Comparison of ENCODE assay signal across 12 mouse cellular contexts in genomic region chr9:102758851-102759250, GRCm38 (mm10). TPM values are rescaled to one million over a fixed set of nuclear protein-coding genes. Genes with fewer than 3 reads are reported as not detected.
DNase-seq lines count a peak whose midpoint lies in the region; ATAC-seq and TF ChIP-seq lines count a peak whose summit lies in the region.
"Had no signal": no experiment of that assay in that cellular context is flagged by ENCODE, and none has a peak within 500 bp of the region (broad histone marks: within the 10 kb centered on the region; RNA-seq: fewer than 3 reads in every experiment).

No protein-coding gene starts in this region.

- ATAC-seq in hindbrain, embryonic 12.5 days (ENCODE audit: low FRiP score) = no peak
- ATAC-seq in hindbrain, postnatal 0 days = no peak
- ATAC-seq in midbrain, embryonic 11.5 days (ENCODE audit: low FRiP score) = no peak
- ATAC-seq in midbrain, embryonic 14.5 days (ENCODE audit: low FRiP score, low TSS enrichment) = no peak
- no peak for ATAC-seq in stomach, embryonic 15.5 days (ENCODE audit: insufficient read depth, low FRiP score, low read depth)

- no peaks in the 10 kb centered on the region for H3K27me3 ChIP-seq in hindbrain, embryonic 12.5 days
- H3K27me3 ChIP-seq in hindbrain, postnatal 0 days (ENCODE audit: insufficient read depth, low read length) = no peaks in the 10 kb centered on the region
- no peaks in the 10 kb centered on the region for H3K27me3 ChIP-seq in midbrain, embryonic 11.5 days (ENCODE audit: control insufficient read depth, insufficient read depth, low read length)
- H3K27me3 ChIP-seq in midbrain, embryonic 14.5 days (ENCODE audit: control insufficient read depth, insufficient read depth, low read length) = no peaks in the 10 kb centered on the region
- H3K27me3 ChIP-seq in stomach, embryonic 15.5 days (replicated peaks) = no peaks in the 10 kb centered on the region
- H3K27me3 ChIP-seq: liver, embryonic 13.5 days had no signal

- no peaks in the 10 kb centered on the region for H3K36me3 ChIP-seq in hindbrain, embryonic 12.5 days
- H3K36me3 ChIP-seq in hindbrain, postnatal 0 days (ENCODE audit: insufficient read depth, low read length) = no peaks in the 10 kb centered on the region
- H3K36me3 ChIP-seq in midbrain, embryonic 11.5 days (ENCODE audit: control insufficient read depth, insufficient read depth, low read length) = no peaks in the 10 kb centered on the region
- no peaks in the 10 kb centered on the region for H3K36me3 ChIP-seq in midbrain, embryonic 14.5 days (ENCODE audit: control insufficient read depth, insufficient read depth, low read length)
- H3K36me3 ChIP-seq in stomach, embryonic 15.5 days = no peaks in the 10 kb centered on the region
- H3K36me3 ChIP-seq: liver, embryonic 13.5 days had no signal

- no peak overlapping the region for H3K4me3 ChIP-seq in hindbrain, embryonic 12.5 days
- no peak overlapping the region for H3K4me3 ChIP-seq in hindbrain, postnatal 0 days (ENCODE audit: low read length)
- H3K4me3 ChIP-seq in midbrain, embryonic 11.5 days (ENCODE audit: low read depth, low read length) = no peak overlapping the region
- H3K4me3 ChIP-seq in midbrain, embryonic 14.5 days (replicated peaks; ENCODE audit: low read depth, low read length) = no peak overlapping the region
- H3K4me3 ChIP-seq in stomach, embryonic 15.5 days (replicated peaks) = no peak overlapping the region
- H3K4me3 ChIP-seq: liver, embryonic 13.5 days had no signal

- no peak overlapping the region for H3K4me2 ChIP-seq in hindbrain, embryonic 12.5 days (replicated peaks)
- H3K4me2 ChIP-seq in hindbrain, postnatal 0 days (ENCODE audit: low read depth, low read length) = no peak overlapping the region
- no peak overlapping the region for H3K4me2 ChIP-seq in midbrain, embryonic 11.5 days
- H3K4me2 ChIP-seq in midbrain, embryonic 14.5 days (ENCODE audit: low read length) = no peak overlapping the region
- no peak overlapping the region for H3K4me2 ChIP-seq in stomach, embryonic 15.5 days
- H3K4me2 ChIP-seq: liver, embryonic 13.5 days had no signal

- 73% methylated on average over 1 of the region's 1 CpGs for WGBS in hindbrain, embryonic 12.5 days
- 74% methylated on average over 1 of the region's 1 CpGs for WGBS in hindbrain, postnatal 0 days
- 37% methylated on average over 1 of the region's 1 CpGs for WGBS in midbrain, embryonic 11.5 days
- 82% methylated on average over 1 of the region's 1 CpGs for WGBS in midbrain, embryonic 14.5 days
- WGBS in stomach, embryonic 15.5 days = 26% methylated on average over 1 of the region's 1 CpGs

- no peak for TF ChIP-seq CTCF in hindbrain, postnatal 0 days (IDR thresholded peaks at IDR 0.05; ENCODE audit: low read depth)

- DNase-seq in adrenal gland, adult 2 months = peak; percentile 75
- DNase-seq in adrenal gland, postnatal 25 days = no peak
- DNase-seq in hindbrain, postnatal 0 days (ENCODE audit: low spot score) = no peak
- DNase-seq in midbrain, embryonic 11.5 days (ENCODE audit: low spot score, missing footprints) = peak; percentile 78
- DNase-seq in midbrain, embryonic 14.5 days = no peak
- no peak for DNase-seq in right cerebral cortex, postnatal 14 days
- DNase-seq: cerebellum, adult 9-11 months; gastrocnemius, postnatal 36 days; liver, embryonic 13.5 days had no signal

- H3K4me1 ChIP-seq in hindbrain, embryonic 12.5 days = 0 out of 2 replicates have a peak, but pooled peaks cover 6% of the 10 kb centered on the region
- no peaks in the 10 kb centered on the region for H3K4me1 ChIP-seq in hindbrain, postnatal 0 days (ENCODE audit: insufficient read depth, low read length)
- H3K4me1 ChIP-seq in midbrain, embryonic 11.5 days (ENCODE audit: control insufficient read depth, insufficient read depth, low read length) = no peaks in the 10 kb centered on the region
- no peaks in the 10 kb centered on the region for H3K4me1 ChIP-seq in midbrain, embryonic 14.5 days (ENCODE audit: control insufficient read depth, insufficient read depth, low read length)
- H3K4me1 ChIP-seq in stomach, embryonic 15.5 days = peaks cover 24% of the 10 kb centered on the region
- H3K4me1 ChIP-seq: liver, embryonic 13.5 days had no signal

- H3K27ac ChIP-seq in hindbrain, embryonic 12.5 days = 0 out of 2 replicates have a peak overlapping the region, but pooled peaks have one; percentile 30
- no peak overlapping the region for H3K27ac ChIP-seq in hindbrain, postnatal 0 days
- H3K27ac ChIP-seq in midbrain, embryonic 11.5 days (ENCODE audit: low read depth, low read length) = no peak overlapping the region
- H3K27ac ChIP-seq in midbrain, embryonic 14.5 days (replicated peaks; ENCODE audit: low read depth, low read length) = no peak overlapping the region
- peak overlapping the region; percentile 64 for H3K27ac ChIP-seq in stomach, embryonic 15.5 days

- H3K9ac ChIP-seq in hindbrain, embryonic 12.5 days = no peak overlapping the region
- no peak overlapping the region for H3K9ac ChIP-seq in hindbrain, postnatal 0 days (replicated peaks; ENCODE audit: low read length)
- no peak overlapping the region for H3K9ac ChIP-seq in midbrain, embryonic 11.5 days (ENCODE audit: low read length)
- no peak overlapping the region for H3K9ac ChIP-seq in midbrain, embryonic 14.5 days (replicated peaks; ENCODE audit: low read length)
- no peak overlapping the region for H3K9ac ChIP-seq in stomach, embryonic 15.5 days
- H3K9ac ChIP-seq: liver, embryonic 13.5 days had no signal

- H3K9me3 ChIP-seq in hindbrain, embryonic 12.5 days (replicated peaks) = no peaks in the 10 kb centered on the region
- H3K9me3 ChIP-seq in hindbrain, postnatal 0 days (ENCODE audit: low read length) = no peaks in the 10 kb centered on the region
- no peaks in the 10 kb centered on the region for H3K9me3 ChIP-seq in midbrain, embryonic 11.5 days (ENCODE audit: control insufficient read depth, low read length)
- no peaks in the 10 kb centered on the region for H3K9me3 ChIP-seq in midbrain, embryonic 14.5 days (ENCODE audit: control insufficient read depth, low read length)
- no peaks in the 10 kb centered on the region for H3K9me3 ChIP-seq in stomach, embryonic 15.5 days
- H3K9me3 ChIP-seq: liver, embryonic 13.5 days had no signal

RNA-seq across cellular contexts. Expression of gene Amotl2, which starts 42.4 kb away (rescaled TPM):
- total RNA-seq in adrenal gland, adult 2 months (2021) = 100 to 1,000 TPM; 154 to 186 TPM
- 116 and 153 TPM in 2 replicates for polyA plus RNA-seq in adrenal gland, adult 2 months (2012; rRNA removed)
- 231 and 242 TPM in 2 replicates for total RNA-seq in adrenal gland, postnatal 25 days (2021)
- polyA plus RNA-seq in hindbrain, embryonic 12.5 days (2016; fragmentation: Nextera tagmentation; extraction: Ambion mirVana) = 109 and 110 TPM in 2 replicates
- total RNA-seq in hindbrain, postnatal 0 days (2014; rRNA removed) = 116 and 162 TPM in 2 replicates
- 27.3 and 31.0 TPM in 2 replicates for polyA plus RNA-seq in hindbrain, postnatal 0 days (2015; fragmentation: Nextera tagmentation; extraction: Ambion mirVana)
- polyA plus RNA-seq in midbrain, embryonic 11.5 days (2014; fragmentation: Nextera tagmentation; extraction: Ambion mirVana) = 47.0 and 58.0 TPM in 2 replicates
- polyA plus RNA-seq in midbrain, embryonic 14.5 days (2014; fragmentation: Nextera tagmentation; extraction: Ambion mirVana) = 61.0 and 77.7 TPM in 2 replicates
- polyA plus RNA-seq in stomach, embryonic 15.5 days (2015; fragmentation: Nextera tagmentation; extraction: Ambion mirVana) = 35.3 and 37.7 TPM in 2 replicates
- total RNA-seq: MEL had no signal

Comparison
In these comparisons a context has a peak if more than half of its experiments do, and no peak if none do; other contexts are left out.
1. DNase-seq: peak in adrenal gland, adult 2 months (single experiment) and midbrain, embryonic 11.5 days (single experiment); none in adrenal gland, postnatal 25 days (single experiment), hindbrain, postnatal 0 days (single experiment), midbrain, embryonic 14.5 days (single experiment) and right cerebral cortex, postnatal 14 days (single experiment).
2. H3K27ac ChIP-seq: peak in hindbrain, embryonic 12.5 days (single experiment) and stomach, embryonic 15.5 days (single experiment); none in hindbrain, postnatal 0 days (single experiment), midbrain, embryonic 11.5 days (single experiment) and midbrain, embryonic 14.5 days (single experiment).